Mouse (Mus musculus) kidney, postnatal 25 days (tissue): ENCODE data around the gene Vmn1r55.
"Not testable (repeated sequence)": the region's sequence is repeated elsewhere in the genome, so short reads cannot be mapped to it uniquely, and the experiment has no call there.

ENCODE experiments used
- DNase-seq, 2 experiments: peaks; one replicate each; pipeline ENCODE4 v3.0.0; 2021; ENCODE audit warnings: mixed read lengths in 2 of 2

Gene Vmn1r55

DNA sequence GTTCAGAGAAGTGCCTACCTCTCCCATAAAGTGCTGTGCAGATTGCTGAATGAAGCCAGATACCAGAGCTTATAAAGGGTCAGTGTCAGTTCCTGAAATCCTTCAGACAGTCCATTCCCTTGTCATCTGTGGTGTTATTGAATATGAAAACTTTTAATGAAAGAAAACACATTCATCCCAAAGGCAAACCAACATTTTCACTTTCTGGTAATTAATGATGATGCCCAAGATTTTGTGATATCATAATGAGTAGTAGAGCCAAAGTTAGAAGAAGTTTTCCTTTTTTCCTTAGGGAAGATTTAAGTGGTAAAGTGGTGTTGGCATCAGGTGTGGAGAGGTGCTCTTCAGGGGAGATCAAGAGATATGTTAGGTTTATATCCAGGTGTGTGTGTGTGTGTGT, at the start of gene Vmn1r55:
Gene Vmn1r55 (minus strand): TSS at position 101 of the 400 bp plus-strand sequence.
- DNase-seq: not testable (repeated sequence)

DNA sequence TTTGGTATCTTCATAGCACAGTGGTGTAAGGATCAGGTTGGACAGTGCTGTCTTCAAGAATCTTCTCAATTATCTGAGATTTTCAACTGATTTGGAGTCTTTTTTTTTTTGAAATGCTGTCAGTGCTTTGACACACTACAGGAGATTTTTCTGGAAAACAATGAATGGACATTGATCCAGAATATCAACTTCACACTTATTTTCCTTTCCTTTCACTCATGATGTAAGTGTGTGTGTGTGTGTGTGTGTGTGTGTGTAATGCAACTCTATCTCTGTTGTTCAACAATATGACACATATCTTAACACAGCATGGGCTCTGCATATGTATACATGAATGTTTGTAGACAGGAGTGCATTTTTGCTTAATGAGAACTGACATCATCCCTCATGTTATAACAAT, 47.2 kb upstream of the Vmn1r55 start, which contains the start of gene Vmn1r56:
Gene Vmn1r56 (minus strand): TSS at position 101 of the 400 bp plus-strand sequence.
- not testable (repeated sequence) for DNase-seq

DNA sequence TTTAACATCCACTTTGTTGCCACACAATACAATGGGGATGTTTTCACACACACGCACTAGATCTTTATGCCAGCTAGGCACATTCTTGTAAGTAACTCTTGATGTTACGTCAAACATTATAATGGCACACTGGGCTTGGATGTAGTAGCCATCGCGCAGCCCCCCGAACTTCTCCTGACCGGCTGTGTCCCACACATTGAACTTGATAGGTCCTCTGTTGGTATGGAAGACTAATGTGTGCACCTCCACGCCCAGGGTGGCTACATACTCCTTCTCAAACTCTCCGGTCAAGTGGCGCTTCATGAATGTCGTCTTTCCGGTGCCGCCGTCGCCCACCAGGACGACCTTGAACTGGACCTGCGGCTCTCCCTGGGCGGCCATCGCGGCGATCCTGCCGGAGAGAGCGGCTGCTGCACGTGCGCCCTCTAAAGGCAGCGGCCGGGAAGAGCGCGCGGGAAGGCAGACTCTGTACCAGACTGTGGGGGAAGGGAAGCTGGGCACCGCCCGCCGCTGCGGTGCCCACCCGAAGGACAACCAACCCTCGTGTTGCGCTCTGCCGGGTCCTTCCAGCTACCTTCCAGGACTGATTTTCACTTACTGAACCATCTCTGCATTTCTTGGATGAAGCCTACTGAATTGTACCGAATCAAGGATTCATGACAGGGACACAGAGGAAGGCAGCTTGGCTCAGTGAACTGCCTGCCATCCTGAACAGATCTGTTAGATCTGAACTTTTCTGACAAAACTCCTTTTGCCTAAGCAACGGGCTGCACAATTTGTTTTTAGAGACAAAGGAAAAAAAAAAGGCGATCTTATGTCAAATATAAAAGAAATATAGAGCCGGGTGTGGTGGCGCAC, 23.7 kb downstream of the Vmn1r55 start, which contains the start of gene Rasl2-9:
Gene Rasl2-9 (minus strand): TSS at position 402 of the 858 bp plus-strand sequence.
- DNase-seq: peak; percentile 81 to 84

DNA sequence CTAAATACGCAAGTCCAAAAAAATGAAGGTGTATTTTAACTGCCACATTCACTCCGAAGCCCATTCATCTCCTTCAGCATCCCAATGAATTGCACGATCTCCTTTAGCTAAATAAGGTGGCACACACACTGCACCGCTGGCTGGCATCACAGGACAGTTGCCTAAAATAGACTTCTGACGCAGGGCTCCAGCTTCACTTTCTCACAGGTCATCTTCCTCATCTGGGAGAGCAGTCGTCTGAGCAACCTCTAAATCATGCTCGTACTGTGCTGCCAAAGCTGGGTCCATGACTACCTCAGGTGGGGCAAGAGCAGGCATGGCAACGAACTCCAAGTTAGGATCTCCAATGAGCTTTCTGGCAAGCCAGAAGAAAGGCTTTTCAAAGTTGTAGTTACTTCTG, 24.4 kb downstream of the Vmn1r55 start:
- no peak for DNase-seq

DNA sequence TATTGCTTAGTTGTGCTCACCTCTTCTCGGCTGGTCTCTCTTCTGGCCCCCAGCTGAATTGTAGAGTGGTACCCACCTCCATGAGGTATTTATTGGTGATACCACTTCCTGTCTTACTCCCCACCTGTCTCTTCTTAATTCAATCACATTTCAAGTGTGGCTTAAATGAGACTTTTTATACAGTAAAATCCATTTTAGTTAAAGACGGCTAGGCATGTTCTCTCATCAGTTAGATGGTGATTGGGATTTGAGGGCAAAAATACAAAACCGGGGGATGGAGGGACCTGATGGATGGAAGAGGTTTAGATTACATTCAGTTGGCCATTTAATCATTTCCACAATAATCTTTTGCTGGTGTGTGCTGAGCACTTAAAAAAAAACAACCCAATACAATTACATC, 32.6 kb downstream of the Vmn1r55 start, which contains the start of gene Rfpl4:
Gene Rfpl4 (minus strand): TSS at position 101 of the 400 bp plus-strand sequence.
- no peak for DNase-seq

DNA sequence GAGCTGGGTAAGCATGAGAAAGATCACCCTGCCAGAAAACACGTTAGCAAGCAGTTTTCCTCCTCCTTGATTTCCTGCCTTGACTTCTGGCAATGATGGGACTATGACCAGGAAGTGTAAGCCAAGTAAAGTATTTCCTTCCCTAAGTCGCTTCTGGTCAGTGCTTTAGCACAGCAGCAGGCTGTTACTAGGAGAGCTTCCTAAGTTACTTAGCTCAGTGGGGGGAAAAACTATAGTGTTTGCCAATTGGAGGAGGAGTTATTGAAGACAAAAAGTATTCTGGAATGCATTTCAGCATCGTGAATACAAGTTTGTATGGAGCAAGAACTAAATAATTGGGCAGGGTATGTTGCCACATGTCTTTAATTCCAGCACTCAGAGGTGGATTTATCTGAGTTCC, 36.8 kb downstream of the Vmn1r55 start:
- no peak for DNase-seq

DNA sequence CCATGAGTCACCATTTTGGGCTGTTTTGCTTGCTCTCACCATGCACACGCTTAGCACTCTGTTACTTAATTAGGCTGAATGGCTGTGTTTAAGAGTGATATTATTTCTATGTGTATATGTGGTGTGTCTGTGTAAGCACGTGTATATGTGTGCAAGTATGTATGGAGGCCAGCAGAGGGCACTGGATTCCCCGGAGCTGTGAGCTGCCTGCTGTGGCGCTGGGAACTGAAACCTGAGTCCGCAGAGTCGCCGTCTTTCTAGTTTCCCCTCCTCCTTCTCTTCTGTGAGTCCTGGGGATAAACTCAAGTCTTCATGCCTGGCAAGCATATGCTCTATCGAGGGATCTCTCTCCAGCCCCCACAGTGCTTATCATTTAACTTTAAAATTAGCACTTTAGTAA, 40.2 kb downstream of the Vmn1r55 start:
- no peak for DNase-seq

DNA sequence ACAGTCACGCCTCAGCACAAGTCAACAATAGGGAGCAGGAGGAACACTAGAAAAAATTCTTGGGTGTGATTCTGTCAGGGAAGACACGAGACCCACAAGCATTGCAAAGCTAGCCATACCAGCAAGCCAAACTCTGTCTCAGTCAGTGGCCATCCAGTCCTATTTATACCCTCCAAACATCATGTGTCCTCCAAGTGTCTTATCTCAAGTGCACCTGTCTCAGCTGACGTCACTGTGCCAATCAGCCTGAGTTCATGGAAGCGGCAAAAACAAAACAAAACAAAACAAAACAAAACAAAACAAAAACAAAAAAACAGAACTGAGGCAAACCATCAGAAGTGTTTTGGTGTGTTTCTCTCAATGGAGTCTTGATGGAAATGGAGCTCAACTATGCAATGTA, 41.2 kb downstream of the Vmn1r55 start:
- DNase-seq: no peak

DNA sequence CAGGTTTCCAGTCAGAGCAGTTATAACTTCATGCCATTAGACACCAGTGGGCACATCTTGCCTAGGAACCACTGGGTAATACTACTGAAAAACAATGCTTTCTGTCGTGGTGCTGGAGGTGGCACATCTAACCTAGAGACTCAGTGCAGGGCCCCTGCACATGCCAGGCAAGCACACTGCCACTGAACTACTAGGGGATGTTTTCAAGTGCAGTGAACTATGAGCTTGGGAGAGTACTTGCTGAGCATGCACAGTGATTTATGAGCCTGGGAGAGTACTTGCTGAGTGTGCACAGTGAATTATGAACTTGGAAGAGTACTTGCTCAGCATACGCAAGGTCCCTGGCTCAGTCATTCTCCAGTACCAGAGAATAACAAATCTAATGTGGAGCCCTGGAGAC, 46.9 kb downstream of the Vmn1r55 start:
- DNase-seq: no peak

DNA sequence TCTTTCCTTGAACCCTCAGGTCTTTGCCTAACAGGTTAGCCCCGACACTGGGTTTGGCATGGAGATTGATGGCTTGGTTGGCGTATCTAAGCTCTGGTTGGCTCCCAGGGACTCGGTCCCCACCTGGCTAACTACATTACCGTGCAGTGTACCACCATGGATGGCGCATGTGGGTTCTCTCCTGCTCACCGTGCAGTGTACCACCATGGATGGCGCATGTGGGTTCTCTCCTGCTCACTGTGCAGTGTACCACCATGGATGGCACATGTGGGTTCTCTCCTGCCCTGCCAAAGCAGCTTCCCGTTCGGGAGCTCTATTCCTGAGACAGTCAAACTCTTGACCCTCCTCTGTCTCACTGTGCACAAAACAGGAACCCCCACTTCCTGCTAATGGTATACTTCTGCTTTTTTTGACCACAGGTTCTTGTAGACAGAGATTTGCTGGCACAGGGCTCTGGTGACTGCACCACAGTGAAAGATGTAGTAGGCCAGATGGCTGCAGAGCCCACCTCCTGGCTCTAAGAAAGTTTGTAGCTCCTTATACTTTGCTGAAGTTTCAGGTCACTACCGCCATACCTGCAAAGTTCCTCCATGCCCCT, 48.3 kb downstream of the Vmn1r55 start:
- no peak for DNase-seq

DNA sequence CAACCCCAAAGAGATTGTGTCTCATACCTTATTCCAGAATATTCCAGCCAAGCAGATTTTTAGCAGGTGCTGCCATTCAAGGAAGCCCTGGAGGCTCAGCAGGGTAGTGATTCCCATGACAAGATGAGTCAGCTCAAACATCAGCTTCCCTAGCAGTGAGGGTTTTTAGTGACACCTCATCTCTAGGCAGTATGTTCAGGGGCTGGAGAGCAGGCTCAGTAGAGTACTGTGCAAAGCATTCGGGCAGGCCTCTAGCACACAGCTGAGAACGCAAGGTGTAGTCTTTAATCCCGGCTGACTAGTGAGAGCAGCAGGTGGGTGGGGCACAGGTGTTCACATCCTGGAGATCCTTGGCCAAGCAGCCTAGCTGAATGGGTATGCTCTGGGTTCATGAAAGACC, 49.7 kb downstream of the Vmn1r55 start:
- no peak for DNase-seq

DNA sequence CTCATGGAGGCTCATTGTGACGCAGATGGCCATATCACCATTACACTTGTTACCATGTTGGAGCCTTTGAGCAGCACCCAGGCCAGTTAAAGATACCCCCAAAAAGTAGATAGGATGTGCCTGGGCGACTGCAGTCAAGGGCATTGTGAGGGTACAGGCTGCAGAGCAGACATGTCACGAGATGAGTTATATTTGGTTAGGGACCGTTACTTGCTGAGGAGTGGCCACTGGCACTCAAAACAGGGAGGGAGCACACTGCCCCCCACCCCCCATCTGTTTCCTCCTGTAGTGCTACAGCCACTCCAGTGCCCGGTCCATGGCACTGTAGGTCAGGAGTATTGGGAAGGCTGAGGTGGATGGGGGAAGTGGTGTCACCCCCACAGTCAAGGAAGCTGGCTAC, 50.7 kb downstream of the Vmn1r55 start:
- no peak for DNase-seq

DNA sequence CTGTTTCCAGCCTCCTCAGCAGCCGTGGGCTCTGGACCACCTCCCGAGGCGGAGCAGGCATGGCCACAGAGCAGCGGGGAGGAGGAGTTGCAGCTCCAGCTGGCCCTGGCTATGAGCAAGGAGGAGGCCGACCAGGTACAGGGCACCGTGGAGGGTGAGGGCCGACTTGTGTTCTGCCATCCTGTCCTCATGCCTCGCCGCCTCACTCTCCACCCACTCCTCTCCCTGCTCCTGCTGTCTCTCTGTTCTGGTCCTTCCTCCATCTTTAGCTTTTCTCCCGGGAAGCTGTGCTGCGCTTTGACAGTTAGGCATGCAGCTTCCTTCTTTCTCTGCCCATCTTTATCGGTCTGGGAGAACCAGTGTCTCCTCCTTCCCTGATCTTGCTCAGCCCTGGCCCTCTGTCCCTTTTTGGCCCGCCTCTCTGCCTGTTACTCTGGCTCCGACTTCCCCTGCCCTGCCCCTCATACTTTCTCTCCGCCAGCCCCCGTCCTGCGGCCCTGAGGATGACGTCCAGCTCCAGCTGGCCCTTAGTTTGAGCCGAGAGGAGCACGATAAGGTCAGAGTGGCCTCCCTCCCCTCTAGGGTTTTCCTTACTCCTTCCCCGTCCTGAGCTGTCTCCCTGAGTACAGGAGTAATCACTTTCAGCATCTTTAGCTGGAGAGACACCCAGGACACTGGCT, 56.5 kb downstream of the Vmn1r55 start:
- peak in 1 of 2 experiments; percentile 46 for DNase-seq

DNA sequence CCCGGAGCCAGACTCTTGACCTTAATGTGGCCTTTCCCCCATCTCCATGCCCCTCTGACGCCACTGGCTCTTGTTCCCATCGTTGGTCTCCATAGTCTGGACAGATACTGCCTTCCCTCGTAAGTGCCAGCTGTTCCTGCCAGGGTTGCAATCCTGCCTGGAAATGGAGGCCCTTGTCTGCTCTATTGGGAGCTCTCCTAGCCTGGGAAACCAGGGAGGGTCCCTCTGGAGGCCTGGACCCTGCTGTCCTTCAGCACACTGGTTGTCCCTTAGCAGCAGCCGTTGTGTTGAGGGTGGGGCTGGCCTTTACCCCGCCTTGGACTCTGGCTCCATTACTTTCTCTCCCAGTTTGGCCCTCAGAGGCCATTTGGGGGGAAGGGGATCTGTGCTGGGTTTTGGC, 57.1 kb downstream of the Vmn1r55 start:
- peak in 1 of 2 experiments; percentile 34 for DNase-seq

DNA sequence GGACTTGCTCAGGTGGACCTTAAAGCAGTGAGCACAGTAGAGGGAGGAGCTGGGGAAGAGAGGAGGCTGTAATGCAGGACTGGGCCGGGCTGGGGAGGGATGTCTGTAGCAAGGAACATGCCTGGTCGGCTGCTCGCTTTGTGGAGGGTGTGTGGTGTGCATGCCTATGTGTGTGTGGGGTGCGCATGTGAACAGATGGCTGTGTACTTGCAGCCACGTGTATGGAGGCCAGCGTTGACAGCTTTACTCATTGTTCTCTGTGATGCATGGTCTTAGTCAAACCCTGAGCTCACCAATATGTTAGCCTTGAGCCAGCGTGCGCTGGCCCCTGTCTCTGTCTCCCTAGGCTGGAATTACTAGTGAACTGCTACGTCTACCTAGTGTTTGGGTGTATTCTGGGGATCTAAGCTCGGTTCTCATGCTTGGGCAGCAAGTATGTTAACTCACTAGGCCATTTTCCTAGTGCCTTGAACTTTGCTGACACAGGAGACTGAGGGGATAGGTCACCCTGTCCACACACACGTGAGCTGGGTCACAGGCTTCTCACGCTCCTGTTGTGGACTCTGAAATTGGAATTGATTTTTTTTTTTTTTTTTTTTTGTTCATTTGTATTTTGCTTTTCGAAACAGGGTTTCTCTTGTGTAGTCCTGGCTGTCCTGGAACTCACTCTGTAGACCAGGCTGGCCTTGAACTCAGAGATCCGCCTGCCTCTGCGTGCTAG, 58.3 kb downstream of the Vmn1r55 start:
- DNase-seq: no peak

DNA sequence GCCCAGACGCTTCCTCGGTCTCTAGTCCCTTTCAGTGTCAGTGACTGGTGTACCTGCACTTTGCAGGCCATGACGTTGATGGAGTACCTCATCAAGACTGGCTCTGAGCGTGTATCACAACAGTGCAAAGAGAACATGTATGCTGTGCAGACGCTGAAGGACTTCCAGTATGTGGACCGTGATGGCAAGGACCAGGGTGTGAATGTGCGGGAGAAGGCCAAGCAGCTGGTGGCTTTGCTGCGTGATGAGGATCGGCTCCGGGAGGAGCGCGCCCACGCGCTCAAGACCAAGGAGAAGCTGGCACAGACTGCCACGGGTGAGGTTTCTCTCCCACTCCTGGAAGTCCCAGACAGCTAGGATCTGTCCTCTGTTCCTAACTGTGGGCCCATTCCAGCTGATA, 59.6 kb downstream of the Vmn1r55 start:
- DNase-seq: peak in 1 of 2 experiments; percentile 28

DNA sequence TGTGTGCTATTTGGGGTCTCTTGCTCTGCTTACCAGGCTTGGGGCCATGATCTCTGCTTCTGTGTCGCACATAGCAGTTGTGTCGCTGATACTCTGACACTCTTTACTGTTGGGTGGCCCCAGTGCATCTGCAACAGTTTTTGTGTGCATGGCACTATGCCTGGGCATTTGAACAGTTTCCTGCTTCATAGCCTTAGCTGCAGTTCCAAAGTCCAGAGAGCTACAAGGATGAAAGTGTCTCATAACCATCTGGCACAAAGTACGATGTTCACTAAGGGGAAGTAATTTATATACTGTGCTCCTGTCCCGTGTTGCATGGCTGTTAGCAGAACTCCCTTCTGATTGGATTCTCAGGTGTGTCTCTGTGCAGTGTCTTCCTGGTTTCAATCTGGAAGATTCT, 61.6 kb downstream of the Vmn1r55 start:
- DNase-seq: peak in 1 of 2 experiments; percentile 53

DNA sequence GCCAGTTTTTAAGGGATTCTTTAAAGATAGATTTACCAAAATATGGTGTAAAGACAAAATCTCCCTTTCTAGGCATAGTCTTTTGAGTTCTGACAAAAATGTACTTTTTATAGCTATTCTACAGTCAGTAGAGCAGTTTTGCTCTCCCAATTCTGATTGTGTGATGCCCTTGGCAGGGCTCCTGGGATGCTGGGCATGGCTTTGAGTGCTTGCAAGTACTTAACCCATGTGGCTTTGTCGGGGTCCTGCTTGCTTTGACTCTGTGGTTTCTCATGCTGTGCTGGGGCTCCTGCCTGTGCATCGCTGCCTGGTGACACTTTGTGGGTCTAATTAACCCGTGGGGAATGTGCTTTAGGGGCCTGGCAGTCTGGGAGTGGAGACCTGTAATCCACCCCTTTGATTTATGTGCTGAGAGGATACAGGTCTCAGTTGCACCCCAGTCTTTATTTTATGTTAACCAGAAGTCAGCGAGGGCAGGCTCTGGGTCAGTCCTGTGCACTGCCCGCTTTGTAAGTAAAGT, 62.5 kb downstream of the Vmn1r55 start:
- DNase-seq: peak in 1 of 2 experiments; percentile 31

DNA sequence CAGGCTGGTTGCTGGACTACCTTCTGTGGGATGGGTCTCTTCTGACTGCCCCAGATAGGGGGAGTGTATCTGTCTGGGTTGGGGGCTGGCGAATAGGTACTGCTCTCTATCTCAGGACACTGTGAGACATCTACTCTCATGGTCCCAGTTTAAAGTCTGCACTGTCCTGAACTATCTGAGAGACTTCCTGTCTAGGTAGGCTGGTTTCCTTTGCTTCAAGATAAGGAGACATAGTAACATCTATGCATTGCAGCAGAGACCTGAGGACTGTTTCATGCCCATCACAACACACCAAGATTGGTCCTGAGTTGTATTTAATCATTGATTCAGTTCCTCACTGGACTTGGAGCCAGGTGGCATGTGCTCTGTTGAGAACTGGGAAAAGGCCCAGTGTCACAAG, 64.0 kb downstream of the Vmn1r55 start:
- DNase-seq: no peak

DNA sequence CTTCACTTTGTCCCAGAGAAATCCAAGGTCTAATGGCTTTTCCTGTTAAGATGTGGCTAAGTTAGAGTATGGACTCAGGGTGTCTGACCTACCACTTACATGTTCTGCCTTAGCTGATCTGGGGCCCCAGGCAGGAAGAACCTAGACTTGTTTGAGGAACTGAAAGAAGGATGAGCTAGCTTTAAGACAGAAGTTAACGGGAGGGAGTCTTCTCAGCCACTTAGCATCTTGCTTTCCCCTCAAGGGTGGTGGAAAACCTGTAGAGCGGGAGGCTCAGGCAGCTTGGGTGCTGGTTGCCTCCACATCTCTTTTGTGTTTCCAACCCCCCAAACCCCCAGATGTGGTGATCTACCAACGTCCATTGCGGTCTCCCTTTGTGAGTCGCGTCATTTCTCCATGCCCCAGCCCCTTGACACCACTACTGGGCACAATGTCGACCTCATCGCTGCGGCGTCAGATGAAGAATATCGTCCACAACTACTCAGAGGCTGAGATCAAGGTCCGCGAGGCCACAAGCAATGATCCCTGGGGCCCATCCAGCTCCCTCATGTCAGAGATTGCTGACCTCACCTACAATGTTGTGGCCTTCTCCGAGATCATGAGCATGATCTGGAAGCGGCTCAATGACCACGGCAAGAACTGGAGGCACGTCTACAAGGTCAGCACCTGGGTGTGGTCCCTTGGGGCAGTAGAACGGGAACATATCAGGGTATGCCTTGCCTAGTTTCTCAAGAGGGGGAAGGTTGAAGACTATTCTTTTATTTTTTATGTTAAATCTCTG, 66.0 kb downstream of the Vmn1r55 start:
- peak; percentile 59 to 80 for DNase-seq

DNA sequence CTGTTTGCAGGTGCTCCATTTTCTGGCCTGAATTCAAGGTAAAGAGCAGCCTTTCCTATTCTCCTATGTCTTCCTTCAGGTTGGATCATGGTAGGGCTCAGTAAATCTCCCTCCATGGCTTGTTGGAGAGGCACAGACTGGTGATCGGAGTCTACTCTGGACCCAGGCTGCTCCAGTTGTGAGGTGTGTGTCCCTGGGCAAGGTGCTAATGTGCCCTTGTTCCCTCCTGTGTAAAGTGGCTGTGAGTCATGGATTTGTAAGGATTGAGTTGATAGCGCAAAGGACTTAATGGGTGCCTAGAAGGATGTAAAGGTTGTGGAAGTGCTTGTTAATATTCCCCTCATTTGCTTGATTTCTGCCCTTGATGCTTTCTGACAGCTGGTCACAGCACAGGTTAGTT, 67.5 kb downstream of the Vmn1r55 start:
- DNase-seq: no peak

DNA sequence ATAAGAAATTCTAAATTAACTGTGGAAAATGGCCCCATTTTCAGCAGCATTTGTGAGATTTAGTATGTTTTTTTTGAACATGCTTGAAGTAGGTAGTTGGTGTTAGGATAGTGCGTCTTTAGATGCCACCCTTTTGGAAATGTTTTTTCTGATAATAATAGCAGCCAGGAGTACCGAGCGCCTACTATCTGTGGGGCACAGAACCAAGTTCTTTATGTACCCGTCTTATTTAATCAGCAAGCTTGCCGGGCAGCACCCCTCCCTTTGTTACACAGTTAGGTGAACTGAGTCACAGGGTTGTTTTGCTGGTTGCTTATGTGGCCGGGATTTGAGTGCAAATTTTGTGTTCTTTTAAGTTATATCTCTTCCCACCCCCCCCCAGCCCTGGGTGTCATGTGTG, 68.2 kb downstream of the Vmn1r55 start:
- no peak for DNase-seq
